Mouse (Mus musculus) liver, embryonic 15.5 days (tissue): ENCODE data around the gene Stom. TPM values are rescaled to one million over a fixed set of nuclear protein-coding genes. Genes with fewer than 3 reads are reported as not detected.

Experiments
- ATAC-seq: fragments of 200-750 bp; cut with Nextera tagmentation; 2 replicates; pipeline ENCODE4 v1.8.0; 2017; ENCODE audit warnings: moderate number of reproducible peaks, mild to moderate bottlenecking, moderate library complexity; ENCODE audit not compliant: insufficient read depth
- H3K27ac ChIP-seq: fragments of 300-500 bp; sonication (generic); replicated peaks from 2 replicates; pipeline ENCODE4 v1.5.1; 2015; ENCODE audit warnings: mild to moderate bottlenecking, inconsistent platforms
- H3K27me3 ChIP-seq: fragments of 300-500 bp; sonication (generic); 2 replicates; pipeline ENCODE4 v1.6.1; 2015; ENCODE audit warnings: mild to moderate bottlenecking, inconsistent platforms
- H3K36me3 ChIP-seq: fragments of 300-500 bp; sonication (generic); replicated peaks from 2 replicates; pipeline ENCODE4 v1.6.1; 2015; ENCODE audit warnings: moderate library complexity, mild to moderate bottlenecking, inconsistent platforms
- H3K4me1 ChIP-seq: fragments of 300-500 bp; sonication (generic); replicated peaks from 2 replicates; pipeline ENCODE4 v1.6.1; 2015; ENCODE audit warnings: inconsistent platforms
- H3K4me2 ChIP-seq: fragments of 300-500 bp; sonication (generic); 2 replicates; pipeline ENCODE4 v1.6.1; 2015; ENCODE audit warnings: moderate library complexity, mild to moderate bottlenecking, inconsistent platforms
- H3K4me3 ChIP-seq: fragments of 300-500 bp; sonication (generic); replicated peaks from 2 replicates; pipeline ENCODE4 v1.5.1; 2015; ENCODE audit warnings: mild to moderate bottlenecking, inconsistent platforms
- H3K9ac ChIP-seq: fragments of 300-500 bp; sonication (generic); 2 replicates; pipeline ENCODE4 v1.6.1; 2015; ENCODE audit warnings: moderate library complexity, mild to moderate bottlenecking, inconsistent platforms
- H3K9me3 ChIP-seq: fragments of 300-500 bp; sonication (generic); replicated peaks from 2 replicates; pipeline ENCODE4 v1.6.1; 2016; ENCODE audit warnings: inconsistent platforms
- WGBS: fragments of 180-500 bp; shearing (Covaris S2); methylation state at CpG from one replicate; pipeline ENCODE4 v1.1.7; 2015; ENCODE audit warnings: mixed read lengths; ENCODE audit not compliant: insufficient replicate concordance; 5-methylcytosine and 5-hydroxymethylcytosine counted together
- polyA plus RNA-seq: library from polyadenylated mRNA; unstranded; fragments of >200 nt; fragmentation: Nextera tagmentation; extraction: Ambion mirVana; gene quantifications from 2 replicates; pipeline ENCODE4 v1.2.1, GENCODE M21; 2015

The Stom gene
- polyA plus RNA-seq: 169 and 191 TPM in 2 replicates

DNA sequence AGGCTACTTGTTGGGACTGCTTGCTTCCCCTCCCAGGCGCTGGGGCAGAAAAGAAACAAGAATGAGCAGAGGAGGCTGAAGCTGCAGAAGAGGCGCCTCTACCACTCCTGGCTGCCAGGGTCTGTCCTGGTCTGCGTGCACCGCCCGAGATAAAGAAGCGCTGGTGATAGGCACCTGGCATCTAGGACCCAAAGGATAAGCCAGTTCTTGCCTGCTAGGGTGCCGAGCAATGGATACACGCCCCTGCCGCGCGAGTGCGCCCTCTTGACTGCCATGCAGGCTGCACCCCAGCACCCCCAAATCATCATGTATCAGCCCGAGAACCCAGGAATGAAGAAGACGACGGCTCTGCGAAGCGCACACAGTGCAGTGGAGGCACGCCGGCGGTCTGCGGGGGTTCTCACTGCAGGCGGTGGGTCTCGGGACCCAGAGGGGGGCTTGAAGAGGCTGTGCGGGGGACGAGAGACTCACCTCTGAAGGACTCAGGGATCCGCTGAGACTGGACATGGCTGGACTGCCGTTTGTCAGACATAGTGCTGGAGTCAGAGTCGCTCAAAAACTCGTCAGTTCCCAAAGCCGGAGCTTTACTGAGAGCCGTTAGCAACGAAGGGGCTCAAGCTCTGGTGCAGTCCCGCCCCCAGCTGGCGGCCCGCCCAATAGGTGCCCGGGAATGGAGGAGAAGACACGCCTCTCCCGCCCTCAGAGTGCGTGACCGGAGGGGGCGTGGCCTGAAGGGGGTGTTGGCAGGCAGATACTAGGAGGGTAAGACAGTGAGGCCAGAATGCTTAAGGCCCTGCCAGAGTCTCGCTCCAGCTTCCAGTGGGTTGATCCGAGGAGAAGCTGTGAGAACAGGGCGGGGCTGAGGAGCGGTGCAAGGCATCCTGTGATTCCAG lies at the start of gene Stom:
Stom (minus strand) TSS at position 589 of the 893 bp plus-strand sequence.
- H3K9me3 ChIP-seq: no peaks in the 10 kb centered on the region
- under 1% methylated on average over 45 of the region's 45 CpGs for WGBS
- peak; percentile 95 for ATAC-seq

DNA sequence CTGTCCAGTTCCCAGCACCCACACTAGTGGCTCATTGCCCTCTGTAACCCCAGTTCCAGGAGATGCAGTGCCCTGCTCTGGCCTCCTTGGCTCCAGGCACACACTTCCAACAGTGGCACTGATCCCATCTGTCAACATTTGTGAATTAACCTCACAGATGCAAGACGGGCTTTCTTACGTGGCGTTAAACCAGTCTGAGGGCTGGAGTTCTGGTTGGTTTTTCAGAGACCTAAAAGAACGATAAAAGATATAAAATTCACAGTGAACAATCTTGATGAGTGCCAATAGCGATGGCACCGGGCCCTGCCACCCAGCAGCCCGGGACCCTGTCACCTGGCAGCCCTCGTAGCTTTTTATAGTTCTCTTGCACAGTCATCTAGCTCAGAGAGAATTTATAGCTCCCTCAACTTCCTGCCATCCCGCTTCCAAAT lies 48.7 kb upstream of the Stom start:
- no peaks in the 10 kb centered on the region for H3K9me3 ChIP-seq
- no peaks in the 10 kb centered on the region for H3K27me3 ChIP-seq
- no peak overlapping the region for H3K27ac ChIP-seq
- WGBS: 60% methylated on average over 9 of the region's 9 CpGs
- H3K9ac ChIP-seq: no peak overlapping the region
- no peak for ATAC-seq
- no peak overlapping the region for H3K4me3 ChIP-seq
- no peak overlapping the region for H3K4me2 ChIP-seq
- no peaks in the 10 kb centered on the region for H3K36me3 ChIP-seq
- H3K4me1 ChIP-seq: no peaks in the 10 kb centered on the region

More for the DNA sequence above, at the start of gene Stom:
- no peaks in the 10 kb centered on the region for H3K27me3 ChIP-seq
- peaks cover 44% of the 10 kb centered on the region for H3K4me1 ChIP-seq
- peak within 1 kb of the TSS; percentile 100 for H3K9ac ChIP-seq
- peak within 1 kb of the TSS; percentile 80 for H3K4me2 ChIP-seq
- peaks cover 24% of the 10 kb centered on the region for H3K36me3 ChIP-seq
- H3K4me3 ChIP-seq: peak within 1 kb of the TSS; percentile 99
- H3K27ac ChIP-seq: peak within 1 kb of the TSS; percentile 100

GRCm38 (mm10) chr2:35379306-35379705 lies 42.5 kb upstream of the Stom start:
- H3K9ac ChIP-seq: no peak overlapping the region
- H3K4me1 ChIP-seq: no peaks in the 10 kb centered on the region
- no peaks in the 10 kb centered on the region for H3K9me3 ChIP-seq
- no peaks in the 10 kb centered on the region for H3K27me3 ChIP-seq
- no peak overlapping the region for H3K27ac ChIP-seq
- 66% methylated on average over 9 of the region's 9 CpGs for WGBS
- no peak for ATAC-seq
- H3K4me3 ChIP-seq: no peak overlapping the region
- H3K4me2 ChIP-seq: no peak overlapping the region
- H3K36me3 ChIP-seq: no peaks in the 10 kb centered on the region

DNA sequence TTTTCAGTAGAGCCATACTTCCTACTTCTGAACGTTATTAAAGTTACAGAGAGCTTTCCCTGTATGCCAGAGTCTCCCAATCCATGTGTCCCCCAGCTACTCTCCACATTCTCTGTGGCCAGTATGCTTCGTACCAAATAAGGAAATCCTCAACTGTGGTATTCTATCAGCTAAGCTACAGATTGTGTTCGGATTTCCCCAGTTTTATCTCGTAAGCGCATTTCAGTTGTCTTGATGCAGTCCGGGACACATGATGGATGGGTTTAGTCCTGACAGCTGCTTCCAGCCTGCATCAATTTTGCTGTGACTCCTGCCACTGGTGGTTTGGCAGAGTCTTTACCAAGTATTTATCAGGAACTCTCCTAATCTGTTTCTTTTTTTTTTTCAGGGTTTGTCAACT lies 40.8 kb upstream of the Stom start:
- no peak for ATAC-seq
- H3K9ac ChIP-seq: no peak overlapping the region
- 10% methylated on average over 6 of the region's 6 CpGs for WGBS
- no peak overlapping the region for H3K27ac ChIP-seq
- H3K27me3 ChIP-seq: no peaks in the 10 kb centered on the region
- no peak overlapping the region for H3K4me3 ChIP-seq
- no peaks in the 10 kb centered on the region for H3K4me1 ChIP-seq
- H3K9me3 ChIP-seq: no peaks in the 10 kb centered on the region
- no peaks in the 10 kb centered on the region for H3K36me3 ChIP-seq
- H3K4me2 ChIP-seq: no peak overlapping the region

GRCm38 (mm10) chr2:35373003-35373402 lies 36.2 kb upstream of the Stom start:
- Histone ChIP-seq H3K27me3 (no peaks in the 10 kb centered on the region), H3K27ac (no peak overlapping the region), H3K4me1 (no peaks in the 10 kb centered on the region), H3K36me3 (no peaks in the 10 kb centered on the region), H3K4me2 (no peak overlapping the region), H3K9ac (no peak overlapping the region), H3K4me3 (no peak overlapping the region), H3K9me3 (no peaks in the 10 kb centered on the region)
- ATAC-seq: no peak
- WGBS: 11% methylated on average over 3 of the region's 3 CpGs

- no peaks in the 10 kb centered on the region for H3K9me3 ChIP-seq
- H3K36me3 ChIP-seq: no peaks in the 10 kb centered on the region
- no peaks in the 10 kb centered on the region for H3K27me3 ChIP-seq
- no peak overlapping the region for H3K27ac ChIP-seq
- no peak overlapping the region for H3K9ac ChIP-seq
- no peak overlapping the region for H3K4me2 ChIP-seq
- no peak for ATAC-seq
- H3K4me3 ChIP-seq: no peak overlapping the region
- no peaks in the 10 kb centered on the region for H3K4me1 ChIP-seq
Observed at GRCm38 (mm10) chr2:35370686-35371085, 33.9 kb upstream of the Stom start.

GRCm38 (mm10) chr2:35367629-35368028 lies 30.9 kb upstream of the Stom start, which contains the start of gene 4930568D16Rik:
Gene 4930568D16Rik (minus strand): TSS chr2:35367729.
- ATAC-seq: no peak

DNA sequence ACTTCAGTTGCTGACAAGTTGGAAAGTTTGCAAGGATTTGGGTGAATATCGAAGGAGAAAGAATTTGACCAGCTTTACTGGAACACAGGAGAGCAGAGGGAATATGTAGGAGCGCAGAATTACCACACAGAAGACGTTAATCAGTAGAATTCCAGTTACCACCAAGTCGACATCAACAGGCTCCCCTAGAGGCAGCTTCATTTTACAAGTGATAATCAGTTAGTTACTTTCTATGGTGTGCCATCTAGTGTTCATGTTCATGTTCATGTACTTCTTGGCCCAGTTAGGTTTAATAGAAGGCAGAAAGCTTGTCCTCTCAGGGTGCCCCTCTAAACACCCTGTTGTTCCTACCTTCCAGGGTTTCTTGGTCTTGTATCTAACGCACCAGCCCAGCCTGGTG lies 12.4 kb upstream of the Stom start:
- H3K27ac ChIP-seq: no peak overlapping the region
- peaks cover 13% of the 10 kb centered on the region for H3K4me1 ChIP-seq
- H3K27me3 ChIP-seq: peaks cover 18% of the 10 kb centered on the region
- H3K4me2 ChIP-seq: no peak overlapping the region
- no peak overlapping the region for H3K9ac ChIP-seq
- no peaks in the 10 kb centered on the region for H3K9me3 ChIP-seq
- WGBS: 28% methylated on average over 5 of the region's 5 CpGs
- no peak overlapping the region for H3K4me3 ChIP-seq
- ATAC-seq: 0 out of 2 replicates have a peak, but pooled peaks have one; percentile 54
- no peaks in the 10 kb centered on the region for H3K36me3 ChIP-seq

More at GRCm38 (mm10) chr2:35367629-35368028, 30.9 kb upstream of the Stom start, which contains the start of gene 4930568D16Rik:
- Histone ChIP-seq H3K9me3 (no peaks in the 10 kb centered on the region), H3K4me2 (no peak within 1 kb of the TSS), H3K9ac (no peak within 1 kb of the TSS), H3K36me3 (no peaks in the 10 kb centered on the region), H3K4me3 (no peak within 1 kb of the TSS), H3K27ac (no peak within 1 kb of the TSS), H3K27me3 (0 out of 2 replicates have a peak, but pooled peaks cover 2% of the 10 kb centered on the region), H3K4me1 (no peaks in the 10 kb centered on the region)
- WGBS: 69% methylated on average over 2 of the region's 2 CpGs

DNA sequence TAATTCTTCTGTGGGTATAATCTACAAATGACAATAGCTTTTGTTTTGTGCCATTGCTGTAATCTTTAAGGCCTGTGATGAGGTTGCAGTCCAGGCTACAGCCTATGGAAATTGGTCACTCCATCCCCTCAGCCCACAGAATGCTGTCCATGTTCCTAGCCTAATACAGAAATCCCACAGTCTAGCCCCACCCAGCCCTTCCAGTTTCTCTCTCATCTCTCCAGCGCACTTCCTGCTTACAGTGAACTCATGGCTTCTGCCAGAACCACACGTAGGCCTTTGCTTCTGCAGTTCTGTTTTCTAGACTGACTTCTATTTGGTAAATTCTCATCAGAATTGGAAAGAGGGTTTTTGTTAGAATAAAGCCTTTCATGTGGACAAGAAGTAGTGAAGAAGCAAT lies 9.2 kb upstream of the Stom start:
- H3K9ac ChIP-seq: no peak overlapping the region
- WGBS: 38% methylated on average over 2 of the region's 2 CpGs
- H3K27me3 ChIP-seq: peaks cover 8% of the 10 kb centered on the region; the same call in 1 of the 2 replicates
- ATAC-seq: no peak
- H3K27ac ChIP-seq: no peak overlapping the region
- H3K4me3 ChIP-seq: no peak overlapping the region
- H3K4me1 ChIP-seq: peaks cover 18% of the 10 kb centered on the region
- no peaks in the 10 kb centered on the region for H3K36me3 ChIP-seq
- H3K9me3 ChIP-seq: no peaks in the 10 kb centered on the region
- no peak overlapping the region for H3K4me2 ChIP-seq

- no peaks in the 10 kb centered on the region for H3K9me3 ChIP-seq
Observed at GRCm38 (mm10) chr2:35342605-35343004, 5.8 kb upstream of the Stom start.

GRCm38 (mm10) chr2:35338707-35339106 lies 1.9 kb upstream of the Stom start:
- peaks cover 29% of the 10 kb centered on the region for H3K4me1 ChIP-seq
- ATAC-seq: no peak
- 68% methylated on average over 6 of the region's 6 CpGs for WGBS
- H3K4me3 ChIP-seq: no peak overlapping the region
- peaks cover 6% of the 10 kb centered on the region; the same call in 1 of the 2 replicates for H3K36me3 ChIP-seq
- H3K9ac ChIP-seq: no peak overlapping the region
- H3K9me3 ChIP-seq: no peaks in the 10 kb centered on the region
- H3K4me2 ChIP-seq: no peak overlapping the region
- peak overlapping the region; percentile 64; the same call in 1 of the 2 replicates for H3K27ac ChIP-seq
- no peaks in the 10 kb centered on the region for H3K27me3 ChIP-seq

More at GRCm38 (mm10) chr2:35342605-35343004, 5.8 kb upstream of the Stom start:
- Histone ChIP-seq H3K36me3 (no peaks in the 10 kb centered on the region), H3K9ac (no peak overlapping the region), H3K4me3 (no peak overlapping the region), H3K4me2 (no peak overlapping the region), H3K4me1 (peaks cover 14% of the 10 kb centered on the region), H3K27me3 (no peaks in the 10 kb centered on the region), H3K27ac (no peak overlapping the region)
- 42% methylated on average over 3 of the region's 3 CpGs for WGBS
- ATAC-seq: no peak
